17 mouse cellular contexts compared by ENCODE assay signal in genomic region chr11:50501352-50501751, GRCm38 (mm10).
DNase-seq lines count a peak whose midpoint lies in the region; ATAC-seq and TF ChIP-seq lines count a peak whose summit lies in the region.
"Had no signal": no experiment of that assay in that cellular context is flagged by ENCODE, and none has a peak within 500 bp of the region (broad histone marks: within the 10 kb centered on the region; RNA-seq: fewer than 3 reads in every experiment).

No protein-coding gene starts in this region.

- no peaks in the 10 kb centered on the region for H3K9me3 ChIP-seq in intestine, postnatal 0 days (ENCODE audit: control insufficient read depth)
- H3K9me3 ChIP-seq in intestine, embryonic 15.5 days: no peaks in the 10 kb centered on the region
- no peaks in the 10 kb centered on the region for H3K9me3 ChIP-seq in midbrain, embryonic 14.5 days (ENCODE audit: control insufficient read depth, low read length)
- H3K9me3 ChIP-seq in midbrain, embryonic 13.5 days: no peaks in the 10 kb centered on the region
- no peaks in the 10 kb centered on the region for H3K9me3 ChIP-seq in lung, embryonic 16.5 days (ENCODE audit: control insufficient read depth, low read length)
- H3K9me3 ChIP-seq: forebrain, embryonic 10.5 days; heart, embryonic 15.5 days; hindbrain, embryonic 15.5 days; liver, embryonic 12.5 days; stomach, embryonic 15.5 days had no signal

- intact Hi-C loops in heart, adult 2 months (cut with DNase I): no loop called here

- peak; percentile 35 for DNase-seq in midbrain, embryonic 14.5 days
- DNase-seq in B cell, adult 2 months: no peak
- DNase-seq in heart, adult 2 months: no peak
- DNase-seq: cerebellum, adult 8-10 months; heart, adult 11 months; left cerebral cortex, postnatal 4 days; spleen, adult 18-20 months; thymus, postnatal 14 days had no signal

- no peaks in the 10 kb centered on the region for H3K79me2 ChIP-seq in heart, adult 2 months (replicated peaks; ENCODE audit: control insufficient read depth, insufficient read depth, low read length)

- no peak overlapping the region for H3K27ac ChIP-seq in intestine, postnatal 0 days (ENCODE audit: low read depth, low read length)
- no peak overlapping the region for H3K27ac ChIP-seq in intestine, embryonic 15.5 days
- H3K27ac ChIP-seq in midbrain, embryonic 14.5 days (replicated peaks; ENCODE audit: low read depth, low read length): no peak overlapping the region
- H3K27ac ChIP-seq in midbrain, embryonic 13.5 days: no peak overlapping the region
- no peak overlapping the region for H3K27ac ChIP-seq in lung, embryonic 16.5 days (ENCODE audit: low read length)
- H3K27ac ChIP-seq in heart, adult 2 months: no peak overlapping the region
- H3K27ac ChIP-seq: forebrain, embryonic 10.5 days; heart, embryonic 15.5 days; hindbrain, embryonic 15.5 days; liver, embryonic 12.5 days; stomach, embryonic 15.5 days had no signal

- no peaks in the 10 kb centered on the region for H3K36me3 ChIP-seq in intestine, postnatal 0 days (ENCODE audit: control insufficient read depth, insufficient read depth)
- H3K36me3 ChIP-seq in intestine, embryonic 15.5 days: no peaks in the 10 kb centered on the region
- no peaks in the 10 kb centered on the region for H3K36me3 ChIP-seq in midbrain, embryonic 14.5 days (ENCODE audit: control insufficient read depth, insufficient read depth, low read length)
- H3K36me3 ChIP-seq in midbrain, embryonic 13.5 days: no peaks in the 10 kb centered on the region
- no peaks in the 10 kb centered on the region for H3K36me3 ChIP-seq in lung, embryonic 16.5 days (ENCODE audit: control insufficient read depth, insufficient read depth, low read length)
- no peaks in the 10 kb centered on the region for H3K36me3 ChIP-seq in heart, adult 2 months (ENCODE audit: control insufficient read depth, insufficient read depth, low read length)
- H3K36me3 ChIP-seq: forebrain, embryonic 10.5 days; heart, embryonic 15.5 days; hindbrain, embryonic 15.5 days; liver, embryonic 12.5 days; stomach, embryonic 15.5 days had no signal

- H3K4me3 ChIP-seq in intestine, postnatal 0 days (ENCODE audit: low read depth, low read length): no peak overlapping the region
- no peak overlapping the region for H3K4me3 ChIP-seq in intestine, embryonic 15.5 days (replicated peaks)
- H3K4me3 ChIP-seq in midbrain, embryonic 14.5 days (replicated peaks; ENCODE audit: low read depth, low read length): no peak overlapping the region
- H3K4me3 ChIP-seq in midbrain, embryonic 13.5 days (replicated peaks): no peak overlapping the region
- H3K4me3 ChIP-seq in lung, embryonic 16.5 days (ENCODE audit: low read length): no peak overlapping the region
- H3K4me3 ChIP-seq in heart, adult 2 months: no peak overlapping the region
- H3K4me3 ChIP-seq: forebrain, embryonic 10.5 days; heart, embryonic 15.5 days; hindbrain, embryonic 15.5 days; liver, embryonic 12.5 days; stomach, embryonic 15.5 days had no signal

- no peaks in the 10 kb centered on the region for H3K4me1 ChIP-seq in intestine, postnatal 0 days (replicated peaks; ENCODE audit: control insufficient read depth, insufficient read depth, low read length)
- no peaks in the 10 kb centered on the region for H3K4me1 ChIP-seq in intestine, embryonic 15.5 days (replicated peaks)
- 0 out of 2 replicates have a peak, but pooled peaks cover 2% of the 10 kb centered on the region for H3K4me1 ChIP-seq in midbrain, embryonic 14.5 days (ENCODE audit: control insufficient read depth, insufficient read depth, low read length)
- peaks cover 6% of the 10 kb centered on the region for H3K4me1 ChIP-seq in midbrain, embryonic 13.5 days (replicated peaks)
- H3K4me1 ChIP-seq in lung, embryonic 16.5 days (replicated peaks; ENCODE audit: control insufficient read depth, insufficient read depth, low read length): no peaks in the 10 kb centered on the region
- H3K4me1 ChIP-seq in heart, adult 2 months (ENCODE audit: control insufficient read depth, insufficient read depth, low read length): no peaks in the 10 kb centered on the region
- H3K4me1 ChIP-seq: heart, embryonic 15.5 days; liver, embryonic 12.5 days; stomach, embryonic 15.5 days had no signal

- H3K9ac ChIP-seq in intestine, postnatal 0 days (ENCODE audit: low read depth, low read length): no peak overlapping the region
- no peak overlapping the region for H3K9ac ChIP-seq in intestine, embryonic 15.5 days
- no peak overlapping the region for H3K9ac ChIP-seq in midbrain, embryonic 14.5 days (replicated peaks; ENCODE audit: low read length)
- H3K9ac ChIP-seq in midbrain, embryonic 13.5 days (replicated peaks): no peak overlapping the region
- no peak overlapping the region for H3K9ac ChIP-seq in lung, embryonic 16.5 days (ENCODE audit: low read length)
- H3K9ac ChIP-seq in heart, adult 2 months (ENCODE audit: low read depth, low read length): no peak overlapping the region
- H3K9ac ChIP-seq: heart, embryonic 15.5 days; hindbrain, embryonic 15.5 days; liver, embryonic 12.5 days; stomach, embryonic 15.5 days had no signal

- TF ChIP-seq CTCF in intestine, postnatal 0 days (IDR thresholded peaks at IDR 0.05; ENCODE audit: low read depth): 0 out of 2 replicates have a peak, but pooled peaks have one; percentile 10
- no peak for TF ChIP-seq CTCF in heart, adult 2 months (IDR thresholded peaks at IDR 0.05)

- TF ChIP-seq POLR2A in heart, adult 2 months (IDR thresholded peaks at IDR 0.05; ENCODE audit: insufficient read depth, low read depth, low read length): no peak

- ATAC-seq in intestine, postnatal 0 days: no peak
- no peak for ATAC-seq in intestine, embryonic 15.5 days
- no peak for ATAC-seq in midbrain, embryonic 14.5 days (ENCODE audit: low FRiP score, low TSS enrichment)
- no peak for ATAC-seq in midbrain, embryonic 13.5 days
- ATAC-seq in lung, embryonic 16.5 days (ENCODE audit: low read depth): peak; percentile 74
- ATAC-seq: liver, embryonic 12.5 days had no signal

- no peak for TF ChIP-seq EP300 in heart, adult 2 months (IDR thresholded peaks at IDR 0.05; ENCODE audit: insufficient read depth, low read depth, low read length)

- 21% methylated on average over 12 of the region's 12 CpGs for WGBS in intestine, postnatal 0 days
- 26% methylated on average over 12 of the region's 12 CpGs for WGBS in intestine, embryonic 15.5 days
- WGBS in midbrain, embryonic 14.5 days: 68% methylated on average over 12 of the region's 12 CpGs
- 64% methylated on average over 12 of the region's 12 CpGs for WGBS in midbrain, embryonic 13.5 days
- WGBS in lung, embryonic 16.5 days: 32% methylated on average over 12 of the region's 12 CpGs
- WGBS in heart, adult 2 months: 76% methylated on average over 12 of the region's 12 CpGs

- H3K4me2 ChIP-seq in intestine, postnatal 0 days (replicated peaks; ENCODE audit: low read depth): no peak overlapping the region
- H3K4me2 ChIP-seq in intestine, embryonic 15.5 days (replicated peaks): no peak overlapping the region
- no peak overlapping the region for H3K4me2 ChIP-seq in midbrain, embryonic 14.5 days (ENCODE audit: low read length)
- no peak overlapping the region for H3K4me2 ChIP-seq in midbrain, embryonic 13.5 days (replicated peaks)
- H3K4me2 ChIP-seq in lung, embryonic 16.5 days (ENCODE audit: low read depth, low read length): 0 out of 2 replicates have a peak overlapping the region, but pooled peaks have one; percentile 14
- H3K4me2 ChIP-seq: heart, embryonic 15.5 days; hindbrain, embryonic 15.5 days; liver, embryonic 12.5 days; stomach, embryonic 15.5 days had no signal

- H3K27me3 ChIP-seq in intestine, postnatal 0 days (replicated peaks; ENCODE audit: control insufficient read depth, insufficient read depth, low read length): no peaks in the 10 kb centered on the region
- no peaks in the 10 kb centered on the region for H3K27me3 ChIP-seq in intestine, embryonic 15.5 days (replicated peaks)
- H3K27me3 ChIP-seq in midbrain, embryonic 14.5 days (ENCODE audit: control insufficient read depth, insufficient read depth, low read length): no peaks in the 10 kb centered on the region
- H3K27me3 ChIP-seq in midbrain, embryonic 13.5 days: no peaks in the 10 kb centered on the region
- no peaks in the 10 kb centered on the region for H3K27me3 ChIP-seq in lung, embryonic 16.5 days (ENCODE audit: control insufficient read depth, insufficient read depth, low read depth, low read length)
- no peaks in the 10 kb centered on the region for H3K27me3 ChIP-seq in heart, adult 2 months (ENCODE audit: control insufficient read depth, insufficient read depth, low read length)
- H3K27me3 ChIP-seq: heart, embryonic 15.5 days; hindbrain, embryonic 15.5 days; liver, embryonic 12.5 days; stomach, embryonic 15.5 days had no signal
